Mouse (Mus musculus) heart, adult 11 months (tissue): ENCODE measurements at regions not wholly inside any gene's neighbourhood (a gene's known extent, or its start where the extent isn't known, plus 50 kb on each side); places are given as distances from the start of the nearest gene placed in this dataset.

Experiments
- DNase-seq: peaks from one replicate; pipeline ENCODE4 v3.0.0; 2022

- DNase-seq, result no peak
Measured at GRCm38 (mm10) chr4:64335814-64336213, 289.0 kb upstream of the Tnc start.

GRCm38 (mm10) chr4:64330213-64330612 lies 283.4 kb upstream of the Tnc start:
- DNase-seq, result no peak

- DNase-seq, result no peak
Measured at GRCm38 (mm10) chr4:64324391-64324790, 277.6 kb upstream of the Tnc start.

GRCm38 (mm10) chr4:64316553-64317347 lies 269.9 kb upstream of the Tnc start:
- no peak for DNase-seq

- DNase-seq, result no peak
Measured at GRCm38 (mm10) chr4:64296941-64297340, 250.1 kb upstream of the Tnc start.

- DNase-seq, result peak; percentile 95
Measured at GRCm38 (mm10) chr4:64282471-64282870, 235.7 kb upstream of the Tnc start.

- DNase-seq, result peak; percentile 12
Measured at GRCm38 (mm10) chr4:64276980-64277379, 230.2 kb upstream of the Tnc start.

- peak; percentile 46 for DNase-seq
Measured at GRCm38 (mm10) chr4:64274291-64274960, 227.6 kb upstream of the Tnc start.

- DNase-seq, result no peak
Measured at GRCm38 (mm10) chr4:64269846-64270245, 223.0 kb upstream of the Tnc start.

GRCm38 (mm10) chr4:64269117-64269516 lies 222.3 kb upstream of the Tnc start:
- DNase-seq, result no peak

GRCm38 (mm10) chr4:64260473-64260872 lies 213.7 kb upstream of the Tnc start:
- no peak for DNase-seq

GRCm38 (mm10) chr4:64260188-64260444 lies 213.3 kb upstream of the Tnc start:
- no peak for DNase-seq

- DNase-seq, result no peak
Measured at GRCm38 (mm10) chr4:64259348-64260187, 212.8 kb upstream of the Tnc start.

GRCm38 (mm10) chr4:64255253-64255652 lies 208.4 kb upstream of the Tnc start:
- no peak for DNase-seq

- no peak for DNase-seq
Measured at GRCm38 (mm10) chr4:64250691-64251090, 203.9 kb upstream of the Tnc start.

GRCm38 (mm10) chr4:64238196-64238740 lies 191.5 kb upstream of the Tnc start:
- no peak for DNase-seq

- no peak for DNase-seq
Measured at GRCm38 (mm10) chr4:64235534-64235933, 188.7 kb upstream of the Tnc start.

GRCm38 (mm10) chr4:64232159-64232558 lies 185.3 kb upstream of the Tnc start:
- no peak for DNase-seq

GRCm38 (mm10) chr4:64228341-64228740 lies 181.5 kb upstream of the Tnc start:
- no peak for DNase-seq

GRCm38 (mm10) chr4:64226635-64227034 lies 179.8 kb upstream of the Tnc start:
- no peak for DNase-seq

- no peak for DNase-seq
Measured at GRCm38 (mm10) chr4:64224918-64225317, 178.1 kb upstream of the Tnc start.

- DNase-seq, result no peak
Measured at GRCm38 (mm10) chr4:64219802-64220201, 173.0 kb upstream of the Tnc start.

- no peak for DNase-seq
Measured at GRCm38 (mm10) chr4:64207118-64207868, 160.5 kb upstream of the Tnc start.
